Mouse (Mus musculus) spleen, adult 2 months (tissue): ENCODE measurements at regions not wholly inside any gene's neighbourhood (a gene's known extent, or its start where the extent isn't known, plus 50 kb on each side); places are given as distances from the start of the nearest gene placed in this dataset.

ENCODE experiments used
- CTCF ChIP-seq: fragments of 200-500 bp; IDR thresholded peaks from 2 replicates; pipeline ENCODE4 v1.5.1; 2011; ENCODE audit warnings: mild to moderate bottlenecking, inconsistent platforms; ENCODE audit not compliant: insufficient read depth, insufficient read length, insufficient replicate concordance; ENCODE audit errors: extremely low read depth
- POLR2A ChIP-seq: fragments of 200-500 bp; IDR thresholded peaks from 2 replicates; pipeline ENCODE4 v1.6.1; 2011; ENCODE audit warnings: low read depth, low read length, inconsistent platforms

DNA sequence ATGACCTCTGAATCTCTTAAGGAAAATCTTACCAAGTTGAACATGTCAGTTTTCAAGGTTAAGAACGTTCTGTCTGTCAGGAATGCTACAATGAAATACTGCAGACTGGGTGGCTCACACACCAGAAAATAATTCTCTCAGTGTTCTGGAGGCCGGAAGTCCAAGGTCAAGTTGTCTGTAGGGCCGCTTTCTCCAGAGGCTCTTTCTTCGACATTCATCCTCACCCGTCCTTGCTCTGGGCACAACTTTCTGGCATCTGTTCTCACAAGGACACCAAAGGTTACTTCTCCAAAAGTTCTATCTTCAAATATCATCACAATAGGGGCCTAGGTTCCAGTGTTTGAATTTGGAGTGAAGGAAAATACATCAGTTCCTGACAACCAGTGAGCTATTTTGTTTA, 239.2 kb downstream of the Kcnrg start:
- TF ChIP-seq CTCF (no peak), POLR2A (no peak)
